Mouse (Mus musculus) liver, embryonic 16.5 days (tissue): ENCODE measurements at regions not wholly inside any gene's neighbourhood (a gene's known extent, or its start where the extent isn't known, plus 50 kb on each side); places are given as distances from the start of the nearest gene placed in this dataset.
"Not testable (repeated sequence)": the region's sequence is repeated elsewhere in the genome, so short reads cannot be mapped to it uniquely, and the experiment has no call there.

Source experiments
- ATAC-seq: fragments of 200-750 bp; cut with Nextera tagmentation; 2 replicates; pipeline ENCODE4 v1.8.0; 2017; ENCODE audit warnings: low read depth, mild to moderate bottlenecking, moderate number of reproducible peaks, moderate library complexity
- H3K27ac ChIP-seq: fragments of 300-500 bp; sonication (generic); 2 replicates; pipeline ENCODE4 v1.5.1; 2014; ENCODE audit warnings: mild to moderate bottlenecking, low read length
- H3K27me3 ChIP-seq: fragments of 300-500 bp; sonication (generic); 2 replicates; pipeline ENCODE4 v1.6.1; 2014; ENCODE audit warnings: low read depth, low read length, mixed read lengths; ENCODE audit not compliant: control insufficient read depth, insufficient read depth
- H3K36me3 ChIP-seq: fragments of 300-500 bp; sonication (generic); 2 replicates; pipeline ENCODE4 v1.6.1; 2014; ENCODE audit warnings: mild to moderate bottlenecking; ENCODE audit not compliant: control insufficient read depth, insufficient read depth
- H3K4me1 ChIP-seq: fragments of 300-500 bp; sonication (generic); 2 replicates; pipeline ENCODE4 v1.6.1; 2014; ENCODE audit warnings: low read depth, low read length, mixed read lengths; ENCODE audit not compliant: control insufficient read depth
- H3K4me2 ChIP-seq: fragments of 300-500 bp; sonication (generic); 2 replicates; pipeline ENCODE4 v1.6.1; 2014; ENCODE audit warnings: low read depth, low read length, mixed read lengths
- H3K4me3 ChIP-seq: fragments of 300-500 bp; sonication (generic); 2 replicates; pipeline ENCODE4 v1.5.1; 2014; ENCODE audit warnings: low read depth, mild to moderate bottlenecking, low read length
- H3K9ac ChIP-seq: fragments of 300-500 bp; sonication (generic); 2 replicates; pipeline ENCODE4 v1.6.1; 2014; ENCODE audit warnings: low read depth, low read length
- H3K9me3 ChIP-seq: fragments of 300-500 bp; sonication (generic); replicated peaks from 2 replicates; pipeline ENCODE4 v1.6.1; 2016; ENCODE audit warnings: low read length; ENCODE audit not compliant: control insufficient read depth
- WGBS: fragments of 180-500 bp; shearing (Covaris S2); extraction: QIAGEN DNeasy Blood & Tissue Kit; methylation state at CpG from one replicate; pipeline ENCODE4 v1.1.7; 2014; ENCODE audit not compliant: insufficient replicate concordance; 5-methylcytosine and 5-hydroxymethylcytosine counted together

GRCm38 (mm10) chr6:3319378-3319777 is 80.0 kb downstream of the Samd9l start:
- Histone ChIP-seq H3K4me3 (no peak overlapping the region), H3K9ac (no peak overlapping the region), H3K36me3 (no peaks in the 10 kb centered on the region), H3K9me3 (no peaks in the 10 kb centered on the region), H3K4me2 (no peak overlapping the region), H3K4me1 (no peaks in the 10 kb centered on the region), H3K27ac (no peak overlapping the region), H3K27me3 (no peaks in the 10 kb centered on the region)
- no peak for ATAC-seq
- 72% methylated on average over 4 of the region's 4 CpGs for WGBS

GRCm38 (mm10) chr6:3307598-3308220 is 91.7 kb downstream of the Samd9l start:
- ATAC-seq = peak; percentile 89
- WGBS = 8% methylated on average over 11 of the region's 11 CpGs
- H3K27me3 ChIP-seq, H3K4me3 ChIP-seq, H3K4me2 ChIP-seq, H3K36me3 ChIP-seq, H3K9ac ChIP-seq, H3K4me1 ChIP-seq, H3K9me3 ChIP-seq, H3K27ac ChIP-seq: not testable (repeated sequence)

DNA sequence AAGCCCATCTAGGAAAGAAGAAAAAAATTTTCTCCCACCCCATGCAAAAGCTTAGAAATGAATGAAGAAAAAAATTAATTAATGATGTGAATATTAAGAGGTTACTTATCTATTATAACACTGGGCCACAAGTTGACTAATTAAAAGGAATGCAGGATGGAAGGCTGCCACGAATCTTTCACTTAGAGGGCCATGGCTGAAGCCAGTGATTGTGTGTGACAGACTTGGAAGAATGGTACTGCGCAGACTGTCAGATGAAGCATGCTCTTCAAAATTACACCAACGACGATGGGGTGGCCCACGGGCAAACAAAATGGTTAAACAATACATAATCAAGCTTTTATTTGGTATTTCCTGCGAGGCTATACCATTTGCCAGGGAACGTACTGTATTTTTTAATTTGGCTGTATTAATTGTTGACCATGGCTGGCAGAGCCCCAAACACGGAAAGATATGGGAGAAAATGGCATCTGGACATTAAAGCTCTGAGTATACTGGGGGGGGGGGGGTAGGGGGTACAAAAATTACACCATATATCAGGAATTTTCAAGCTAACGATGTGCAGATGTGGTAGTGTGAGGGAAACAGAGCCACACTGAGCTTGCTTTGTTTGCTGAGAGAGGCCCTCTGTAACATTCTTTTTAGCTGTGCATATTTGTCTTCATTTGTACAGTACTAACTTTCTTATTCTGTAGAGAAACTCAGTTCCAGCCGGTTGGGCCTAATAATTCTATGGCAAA is 94.3 kb downstream of the Samd9l start:
- not testable (repeated sequence) for ATAC-seq, H3K27ac ChIP-seq, H3K4me2 ChIP-seq, H3K36me3 ChIP-seq, H3K4me1 ChIP-seq, H3K9me3 ChIP-seq, H3K4me3 ChIP-seq, H3K27me3 ChIP-seq, H3K9ac ChIP-seq
- 54% methylated on average over 10 of the region's 10 CpGs for WGBS

- H3K27ac ChIP-seq, H3K27me3 ChIP-seq, H3K4me3 ChIP-seq, H3K9ac ChIP-seq, H3K9me3 ChIP-seq, H3K4me2 ChIP-seq, H3K36me3 ChIP-seq, H3K4me1 ChIP-seq: not testable (repeated sequence)
- peak; percentile 67; the same call in 1 of the 2 replicates for ATAC-seq
- 51% methylated on average over 8 of the region's 8 CpGs for WGBS
Measured at GRCm38 (mm10) chr6:3293316-3293715, 106.1 kb downstream of the Samd9l start.

DNA sequence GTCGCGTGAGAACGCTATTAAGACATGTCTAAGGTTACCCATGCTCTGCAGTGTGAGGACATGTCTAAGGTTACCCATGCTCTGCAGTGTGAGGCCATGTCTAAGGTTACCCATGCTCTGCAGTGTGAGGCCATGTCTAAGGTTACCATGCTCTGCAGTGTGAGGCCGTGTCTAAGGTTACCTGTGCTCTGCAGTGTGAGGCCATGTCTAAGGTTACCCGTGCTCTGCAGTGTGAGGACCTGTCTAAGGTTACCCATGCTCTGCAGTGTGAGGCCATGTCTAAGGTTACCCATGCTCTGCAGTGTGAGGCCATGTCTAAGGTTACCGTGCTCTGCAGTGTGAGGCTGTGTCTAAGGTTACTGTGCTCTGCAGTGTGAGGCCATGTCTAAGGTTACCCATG is 107.4 kb downstream of the Samd9l start:
- not testable (repeated sequence) for H3K9me3 ChIP-seq, H3K9ac ChIP-seq, ATAC-seq, H3K4me3 ChIP-seq, H3K4me2 ChIP-seq, H3K27ac ChIP-seq, H3K36me3 ChIP-seq, H3K4me1 ChIP-seq, H3K27me3 ChIP-seq
- WGBS = 83% methylated on average over 6 of the region's 6 CpGs

DNA sequence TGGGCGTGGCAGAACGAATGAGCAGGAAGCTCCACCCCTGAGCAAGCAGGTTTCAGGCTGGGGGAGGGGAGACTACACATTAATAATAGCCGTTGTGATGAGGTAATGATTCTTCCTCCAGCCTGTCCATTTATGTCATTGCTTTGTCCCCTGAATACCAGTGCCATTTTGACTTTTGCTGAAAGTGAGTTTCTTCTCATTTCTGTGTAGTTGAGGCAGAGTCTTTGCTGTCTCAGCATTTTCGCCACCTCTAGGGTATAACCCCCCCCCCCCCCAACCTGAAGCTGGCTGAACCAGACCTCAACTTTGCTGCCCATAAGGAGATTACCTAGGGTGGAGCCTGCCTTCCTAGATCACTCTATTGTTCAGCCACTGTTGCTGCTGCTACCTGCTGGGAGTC is 130.6 kb downstream of the Samd9l start:
- not testable (repeated sequence) for H3K9me3 ChIP-seq
- 56% methylated on average over 2 of the region's 4 CpGs for WGBS

GRCm38 (mm10) chr6:3265477-3265876 is 133.9 kb downstream of the Samd9l start:
- not testable (repeated sequence) for H3K4me2 ChIP-seq, H3K9me3 ChIP-seq, H3K4me1 ChIP-seq, H3K27me3 ChIP-seq, H3K9ac ChIP-seq, H3K36me3 ChIP-seq, H3K27ac ChIP-seq, H3K4me3 ChIP-seq
- peak; percentile 89 for ATAC-seq
- 24% methylated on average over 1 of the region's 1 CpGs for WGBS

More for the DNA sequence above, 130.6 kb downstream of the Samd9l start:
- not testable (repeated sequence) for H3K9ac ChIP-seq, H3K36me3 ChIP-seq, H3K4me1 ChIP-seq, ATAC-seq, H3K4me2 ChIP-seq, H3K27me3 ChIP-seq, H3K4me3 ChIP-seq, H3K27ac ChIP-seq
